Mouse (Mus musculus) heart, adult 9 months (tissue): Measurements from ENCODE around the gene Tmem132c.

Source experiments
- DNase-seq, 2 experiments: peaks; one replicate each; pipeline ENCODE4 v3.0.0; 2022; ENCODE audit warnings: low spot score in 2 of 2

Gene Tmem132c

GRCm38 (mm10) chr5:127282539-127283123 is 41.0 kb downstream of the Tmem132c start:
- no peak for DNase-seq

DNA sequence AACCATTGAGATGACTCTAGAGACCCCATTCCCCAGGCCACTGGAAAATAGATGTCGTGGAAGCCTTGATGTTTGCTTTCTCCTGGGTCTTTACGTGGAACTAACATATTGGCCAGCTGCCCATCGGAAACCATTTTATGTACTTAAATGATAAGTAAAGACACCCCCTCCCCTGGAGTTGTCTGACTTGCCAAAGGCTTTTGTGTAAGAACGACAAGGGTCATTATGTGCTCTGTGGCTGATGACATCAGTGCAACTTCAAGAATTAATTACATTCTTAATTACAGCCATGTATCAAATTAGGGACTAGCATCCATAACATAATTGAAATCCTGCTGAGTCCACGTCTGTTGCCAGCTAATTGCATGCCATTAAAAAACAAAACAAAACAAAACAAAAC is 45.3 kb downstream of the Tmem132c start:
- no peak for DNase-seq

- no peak for DNase-seq
These were observed 48.1 kb downstream of the Tmem132c start for GRCm38 (mm10) chr5:127289659-127290058.

- peak; percentile 10 to 13 for DNase-seq
These were observed 49.0 kb downstream of the Tmem132c start for GRCm38 (mm10) chr5:127290461-127291250.

DNA sequence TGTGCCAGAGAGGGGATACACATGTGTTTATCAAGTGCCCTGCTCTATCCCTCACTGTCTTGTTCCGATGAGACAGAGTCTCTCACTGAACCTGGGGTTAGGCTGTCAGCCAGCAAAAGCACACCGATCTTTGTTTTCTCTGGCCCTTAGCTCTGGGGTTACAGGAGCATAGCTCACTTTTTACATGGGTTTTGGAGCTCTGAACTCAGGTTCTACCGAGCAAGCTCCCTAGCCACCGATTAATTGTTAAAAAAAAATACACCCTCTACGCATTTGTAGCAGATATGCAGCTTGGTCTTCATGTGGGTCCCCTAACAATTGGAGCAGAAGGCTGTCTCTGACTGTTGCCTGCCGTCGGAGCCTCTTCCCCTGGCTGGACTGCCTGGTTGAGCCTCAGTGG is 50.0 kb downstream of the Tmem132c start:
- no peak for DNase-seq

DNA sequence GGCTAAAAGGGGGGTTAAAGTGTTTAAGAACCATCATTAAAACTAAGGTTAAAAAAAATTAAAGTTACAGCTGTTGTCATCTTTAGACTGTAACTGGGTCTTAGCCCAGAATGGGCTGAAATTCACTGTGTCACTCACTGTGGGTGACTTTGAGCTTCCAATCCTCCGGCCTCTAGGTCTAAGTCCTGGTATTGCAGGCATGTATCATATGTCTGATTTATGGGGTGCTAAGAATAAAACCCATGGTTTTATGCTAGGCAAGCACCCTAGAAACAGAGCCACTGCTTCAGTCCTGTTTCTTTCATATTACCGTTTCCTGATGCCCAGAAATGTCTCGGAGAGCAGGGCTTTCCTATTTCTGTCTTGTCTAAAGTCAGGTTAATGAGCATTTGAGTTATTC is 52.1 kb downstream of the Tmem132c start:
- no peak for DNase-seq

- no peak for DNase-seq
These were observed 55.9 kb downstream of the Tmem132c start for GRCm38 (mm10) chr5:127297461-127297860.

DNA sequence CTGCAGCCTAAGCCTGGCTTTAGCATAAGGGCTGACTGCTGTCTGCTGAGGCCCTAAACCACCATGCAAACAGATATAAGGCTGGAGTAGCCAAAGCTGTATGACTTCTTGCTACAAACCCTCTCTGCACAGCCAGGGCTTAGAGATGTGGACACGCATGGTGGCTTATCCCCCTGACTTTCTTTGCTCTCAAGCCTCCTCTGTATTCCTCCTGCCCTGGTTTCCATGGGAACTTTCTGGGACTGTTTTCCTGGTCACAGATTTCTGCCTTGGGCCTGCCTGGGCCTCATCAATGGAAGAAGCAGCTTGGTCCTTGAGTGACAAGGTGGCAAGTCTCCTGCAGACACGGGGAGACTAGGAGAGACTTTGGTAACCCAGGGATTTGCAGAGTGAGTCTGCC is 56.5 kb downstream of the Tmem132c start:
- DNase-seq: no peak

- DNase-seq: no peak
These were observed 57.4 kb downstream of the Tmem132c start for GRCm38 (mm10) chr5:127299010-127299409.

DNA sequence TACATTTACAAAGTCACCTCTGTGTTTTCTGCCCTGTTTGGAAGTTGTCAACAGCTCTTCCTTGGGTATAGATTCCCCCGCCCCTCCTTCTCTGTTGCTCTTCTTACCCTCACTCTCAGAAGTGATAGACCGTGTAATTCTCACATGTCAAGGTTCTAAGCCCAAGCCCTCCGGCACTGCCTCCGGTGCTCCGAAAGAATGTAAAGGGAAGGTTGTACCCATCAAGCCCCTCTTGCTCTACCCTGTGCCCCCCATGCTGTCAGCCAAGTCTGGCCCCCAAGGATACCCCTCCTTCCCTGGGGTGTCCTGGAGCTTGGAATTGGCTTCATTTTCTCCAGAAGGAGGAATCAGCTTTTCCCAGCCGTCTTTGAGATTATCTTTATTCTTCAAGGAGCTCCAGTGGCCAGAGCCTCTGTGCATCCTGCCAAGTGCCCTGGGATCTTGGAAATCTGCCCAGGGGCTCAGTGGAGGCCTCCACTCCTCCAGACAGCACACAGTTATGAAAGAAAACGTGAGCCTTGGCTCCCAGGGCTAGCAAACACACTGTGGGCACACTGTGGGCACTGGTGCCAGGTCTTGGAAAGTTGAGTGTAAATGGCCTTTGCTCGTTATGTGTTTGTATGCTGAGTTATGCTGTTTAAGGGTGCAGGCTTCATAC is 59.1 kb downstream of the Tmem132c start:
- no peak for DNase-seq

DNA sequence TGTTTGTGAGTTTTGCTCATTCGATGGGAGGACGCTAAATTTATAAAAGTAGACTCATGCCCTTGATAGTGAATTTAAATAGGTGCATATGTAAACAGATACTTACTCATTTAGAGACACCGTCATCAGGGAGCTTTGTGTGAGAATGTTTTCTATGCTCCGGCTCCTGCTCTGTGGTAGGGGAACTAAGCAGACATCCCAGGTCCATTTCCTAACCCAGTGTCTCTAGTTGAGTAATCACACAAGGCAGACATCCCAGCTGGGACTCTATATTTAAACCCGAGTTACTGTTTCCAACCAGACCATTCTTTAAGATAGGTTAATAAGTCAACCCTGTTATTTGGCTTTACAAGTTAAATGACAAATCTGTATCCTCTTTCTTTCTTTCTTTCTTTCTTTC is 63.7 kb downstream of the Tmem132c start:
- DNase-seq: no peak

DNA sequence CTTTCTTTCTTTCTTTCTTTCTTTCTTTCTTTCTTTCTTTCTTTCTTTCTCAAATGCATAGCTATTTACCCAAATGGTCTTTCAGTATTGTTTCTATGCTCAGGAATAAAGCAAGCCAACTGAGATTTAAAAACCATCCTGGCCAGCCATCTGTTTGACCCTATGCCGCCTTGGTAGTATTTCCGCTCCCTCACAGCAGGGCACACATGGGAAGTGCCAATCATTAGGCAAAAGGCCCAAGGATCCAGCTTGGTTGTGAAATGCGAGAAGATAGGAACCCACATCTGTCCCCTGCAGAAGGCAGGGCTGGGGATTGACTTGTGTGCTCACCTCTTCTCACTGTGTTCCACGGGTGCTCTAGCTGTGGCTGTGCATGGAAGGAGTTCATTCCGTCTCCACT is 64.1 kb downstream of the Tmem132c start:
- DNase-seq: no peak

- no peak for DNase-seq
These were observed 65.1 kb downstream of the Tmem132c start for GRCm38 (mm10) chr5:127306726-127307125.

DNA sequence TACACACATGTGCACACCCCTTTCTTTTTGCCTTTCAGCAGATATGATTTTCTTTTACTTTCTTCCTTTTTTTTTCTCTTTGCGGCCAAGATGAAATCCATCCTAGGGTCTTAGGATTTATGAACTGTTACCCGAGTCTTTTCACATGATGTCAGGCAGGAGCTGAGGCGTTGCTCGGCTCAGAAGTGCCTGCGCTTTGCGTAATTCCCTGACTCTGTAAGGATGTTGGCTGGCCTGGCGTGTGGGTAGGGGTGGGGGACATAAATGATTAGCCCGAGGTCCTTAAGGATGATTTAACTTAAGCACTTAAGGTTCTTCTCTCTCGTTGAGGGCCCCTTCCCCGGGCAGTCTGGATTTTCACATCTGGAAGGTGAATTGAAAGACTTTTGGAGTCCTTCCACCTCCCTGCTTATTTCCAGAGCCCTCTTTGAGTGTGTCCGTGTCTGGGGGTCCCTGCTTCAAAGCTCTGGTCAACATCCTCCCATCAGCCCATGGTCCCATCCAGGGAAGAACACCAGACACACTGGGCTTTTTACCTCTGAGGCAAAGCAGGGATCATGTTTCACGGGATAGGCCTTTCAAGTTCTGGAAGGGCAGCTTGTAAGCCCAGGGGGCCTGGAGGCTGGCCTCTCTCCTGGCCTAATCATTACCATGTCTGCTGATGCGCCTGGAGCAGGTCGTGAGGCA is 68.9 kb downstream of the Tmem132c start:
- no peak for DNase-seq

- DNase-seq: no peak
These were observed 69.4 kb downstream of the Tmem132c start for GRCm38 (mm10) chr5:127311005-127311331.

GRCm38 (mm10) chr5:127313634-127314033 is 72.0 kb downstream of the Tmem132c start:
- no peak for DNase-seq

- DNase-seq: no peak
These were observed 77.6 kb downstream of the Tmem132c start for GRCm38 (mm10) chr5:127319096-127319779.

GRCm38 (mm10) chr5:127324645-127325044 is 83.0 kb downstream of the Tmem132c start:
- no peak for DNase-seq

- DNase-seq: peak; percentile 51 to 53
These were observed 94.7 kb downstream of the Tmem132c start for GRCm38 (mm10) chr5:127336048-127336907.

DNA sequence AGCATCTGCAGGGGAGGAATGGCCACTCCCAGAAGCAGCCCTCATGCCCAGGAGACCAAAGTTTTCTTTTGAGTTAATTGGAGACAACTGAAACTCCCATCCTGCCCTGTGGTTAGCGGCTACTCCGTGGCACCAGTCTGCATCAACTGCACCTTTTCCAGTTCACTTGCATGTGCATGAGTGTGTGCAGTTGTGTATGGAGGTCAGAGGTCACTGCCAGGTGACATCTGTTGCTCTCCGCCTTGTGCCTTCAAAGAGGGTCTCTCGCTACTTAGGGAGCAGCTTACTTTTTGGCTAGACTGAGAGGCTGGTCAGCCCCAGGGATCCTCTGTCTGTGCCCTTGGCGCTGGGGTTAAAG is 95.3 kb downstream of the Tmem132c start:
- DNase-seq: no peak

DNA sequence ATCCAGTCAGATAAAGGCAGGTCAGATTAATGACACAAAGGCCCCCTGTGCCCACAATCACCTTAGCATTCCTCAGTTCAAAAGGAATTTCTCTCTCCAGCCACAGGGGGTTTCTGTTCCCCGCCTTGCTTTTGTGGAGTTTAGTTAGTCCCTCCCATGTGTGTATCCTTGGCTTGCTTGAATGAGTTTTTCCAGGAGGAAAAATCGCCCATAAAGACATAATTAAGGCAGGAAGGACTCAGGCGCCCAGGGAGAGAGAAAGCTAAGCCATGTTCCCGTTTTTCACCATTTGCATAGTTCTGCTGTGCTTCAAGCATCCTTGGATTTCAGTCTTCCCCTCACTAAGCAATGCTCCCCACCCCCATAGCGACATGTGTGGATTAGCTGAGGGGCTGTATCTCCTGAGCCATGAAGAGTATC is 97.4 kb downstream of the Tmem132c start:
- DNase-seq: no peak
